Mouse (Mus musculus) forebrain, embryonic 11.5 days (tissue): ENCODE measurements around the gene Gm21818. TPM values are rescaled to one million over a fixed set of nuclear protein-coding genes. Genes with fewer than 3 reads are reported as not detected.
"Not testable (repeated sequence)": the region's sequence is repeated elsewhere in the genome, so short reads cannot be mapped to it uniquely, and the experiment has no call there.

ENCODE experiments used
- ATAC-seq: fragments of 200-750 bp; cut with Nextera tagmentation; replicated peaks from 2 replicates; pipeline ENCODE4 v1.8.0; 2017; ENCODE audit warnings: moderate TSS enrichment; ENCODE audit not compliant: low FRiP score
- DNase-seq: peaks from one replicate; pipeline ENCODE4 v3.0.0-alpha.2; 2017; ENCODE audit warnings: low spot score
- H3K27ac ChIP-seq: fragments of 300-500 bp; sonication (generic); 2 replicates; pipeline ENCODE4 v1.5.1; 2014; ENCODE audit warnings: low read depth, low read length
- H3K27me3 ChIP-seq: fragments of 300-500 bp; sonication (generic); 2 replicates; pipeline ENCODE4 v1.6.1; 2014; ENCODE audit warnings: mild to moderate bottlenecking, low read length, mixed read lengths; ENCODE audit not compliant: control insufficient read depth, insufficient read depth
- H3K36me3 ChIP-seq: fragments of 300-500 bp; sonication (generic); 2 replicates; pipeline ENCODE4 v1.6.1; 2014; ENCODE audit warnings: mild to moderate bottlenecking, low read length, moderate library complexity, mixed read lengths; ENCODE audit not compliant: control insufficient read depth, insufficient read depth
- H3K4me1 ChIP-seq: fragments of 300-500 bp; sonication (generic); replicated peaks from 2 replicates; pipeline ENCODE4 v1.6.1; 2014; ENCODE audit warnings: low read length, mixed read lengths; ENCODE audit not compliant: control insufficient read depth, insufficient read depth
- H3K4me2 ChIP-seq: fragments of 300-500 bp; sonication (generic); 2 replicates; pipeline ENCODE4 v1.6.1; 2014; ENCODE audit warnings: low read depth, mild to moderate bottlenecking, low read length, moderate library complexity, mixed read lengths; ENCODE audit not compliant: severe bottlenecking
- H3K4me3 ChIP-seq: fragments of 300-500 bp; sonication (generic); 2 replicates; pipeline ENCODE4 v1.5.1; 2014; ENCODE audit warnings: low read depth, low read length
- H3K9ac ChIP-seq: fragments of 300-500 bp; sonication (generic); 2 replicates; pipeline ENCODE4 v1.6.1; 2014; ENCODE audit warnings: low read length
- H3K9me3 ChIP-seq: fragments of 300-500 bp; sonication (generic); 2 replicates; pipeline ENCODE4 v1.6.1; 2016; ENCODE audit warnings: low read length, mixed read lengths; ENCODE audit not compliant: control insufficient read depth
- WGBS: fragments of 180-500 bp; shearing (Covaris S2); extraction: QIAGEN DNeasy Blood & Tissue Kit; methylation state at CpG from one replicate; pipeline ENCODE4 v1.1.7; 2014; 5-methylcytosine and 5-hydroxymethylcytosine counted together
- polyA plus RNA-seq: library from polyadenylated mRNA; unstranded; fragments of >200 nt; fragmentation: Nextera tagmentation; extraction: Ambion mirVana; gene quantifications from 2 replicates; pipeline ENCODE4 v1.2.1, GENCODE M21; 2014

Gm21818 gene
- not detected in 2 replicates for polyA plus RNA-seq

GRCm38 (mm10) chr13:120172133-120172532 is at the start of gene Gm21818:
Gene Gm21818 (plus strand): TSS chr13:120172433.
- not testable (repeated sequence) for H3K27ac ChIP-seq, H3K27me3 ChIP-seq, H3K9me3 ChIP-seq, DNase-seq, H3K4me2 ChIP-seq, ATAC-seq, H3K4me3 ChIP-seq, H3K36me3 ChIP-seq, H3K4me1 ChIP-seq, H3K9ac ChIP-seq
- 67% methylated on average over 4 of the region's 4 CpGs for whole genome bisulfite sequencing

GRCm38 (mm10) chr13:120139946-120140345 is 32.3 kb upstream of the Gm21818 start, which contains the start of gene Gm20767:
Gene Gm20767 (plus strand): TSS chr13:120140246.
- H3K4me3 ChIP-seq, H3K36me3 ChIP-seq, H3K9ac ChIP-seq, H3K27ac ChIP-seq, H3K9me3 ChIP-seq, H3K4me1 ChIP-seq, H3K4me2 ChIP-seq, ATAC-seq, H3K27me3 ChIP-seq, DNase-seq: not testable (repeated sequence)
- WGBS: 97% methylated on average over 2 of the region's 5 CpGs

GRCm38 (mm10) chr13:120142348-120142747 is 29.9 kb upstream of the Gm21818 start:
- WGBS: 78% methylated on average over 2 of the region's 3 CpGs

GRCm38 (mm10) chr13:120149660-120150407 is 22.4 kb upstream of the Gm21818 start:
- H3K36me3 ChIP-seq, H3K9me3 ChIP-seq, H3K27ac ChIP-seq, H3K4me3 ChIP-seq, ATAC-seq, H3K9ac ChIP-seq, H3K27me3 ChIP-seq, H3K4me1 ChIP-seq, H3K4me2 ChIP-seq, DNase-seq: not testable (repeated sequence)
- 68% methylated on average over 3 of the region's 4 CpGs for WGBS

More at GRCm38 (mm10) chr13:120142348-120142747, 29.9 kb upstream of the Gm21818 start:
- not testable (repeated sequence) for H3K4me1 ChIP-seq, H3K27ac ChIP-seq, H3K27me3 ChIP-seq, H3K4me2 ChIP-seq, H3K36me3 ChIP-seq, H3K9ac ChIP-seq, DNase-seq, H3K4me3 ChIP-seq, H3K9me3 ChIP-seq, ATAC-seq

- not testable (repeated sequence) for H3K4me3 ChIP-seq, H3K4me1 ChIP-seq, H3K9ac ChIP-seq, DNase-seq, H3K27ac ChIP-seq, H3K9me3 ChIP-seq, H3K4me2 ChIP-seq, H3K27me3 ChIP-seq, ATAC-seq, H3K36me3 ChIP-seq
- WGBS: 75% methylated on average over 3 of the region's 3 CpGs
Observed at GRCm38 (mm10) chr13:120150589-120150988, 21.6 kb upstream of the Gm21818 start.

GRCm38 (mm10) chr13:120168301-120168700 is 3.9 kb upstream of the Gm21818 start:
- H3K4me1 ChIP-seq, H3K9me3 ChIP-seq, DNase-seq, H3K27ac ChIP-seq, H3K9ac ChIP-seq, H3K4me2 ChIP-seq, H3K27me3 ChIP-seq, ATAC-seq, H3K4me3 ChIP-seq, H3K36me3 ChIP-seq: not testable (repeated sequence)
- 59% methylated on average over 5 of the region's 5 CpGs for WGBS

GRCm38 (mm10) chr13:120196189-120196821 is 24.1 kb downstream of the Gm21818 start:
- H3K4me3 ChIP-seq, H3K27ac ChIP-seq, ATAC-seq, H3K27me3 ChIP-seq, DNase-seq, H3K36me3 ChIP-seq, H3K4me2 ChIP-seq, H3K9me3 ChIP-seq, H3K9ac ChIP-seq, H3K4me1 ChIP-seq: not testable (repeated sequence)
- WGBS: 90% methylated on average over 6 of the region's 8 CpGs

- no CpG with 5 or more reads among the region's 2 CpGs for WGBS
- not testable (repeated sequence) for H3K4me1 ChIP-seq, H3K9me3 ChIP-seq, H3K27ac ChIP-seq, H3K36me3 ChIP-seq, H3K9ac ChIP-seq, ATAC-seq, DNase-seq, H3K27me3 ChIP-seq, H3K4me2 ChIP-seq, H3K4me3 ChIP-seq
Observed at GRCm38 (mm10) chr13:120215847-120216246, 43.6 kb downstream of the Gm21818 start, which contains the start of gene Gm21762. Gene Gm21762 (minus strand): TSS chr13:120215947.
